Mouse (Mus musculus) spleen, adult 18-20 months (tissue): ENCODE results near the gene Ddx24.

Experiments
- DNase-seq, 2 experiments: peaks; one replicate each; pipeline ENCODE4 v3.0.0; 2022; ENCODE audit warnings: mixed read lengths in 2 of 2

Gene Ddx24

DNA sequence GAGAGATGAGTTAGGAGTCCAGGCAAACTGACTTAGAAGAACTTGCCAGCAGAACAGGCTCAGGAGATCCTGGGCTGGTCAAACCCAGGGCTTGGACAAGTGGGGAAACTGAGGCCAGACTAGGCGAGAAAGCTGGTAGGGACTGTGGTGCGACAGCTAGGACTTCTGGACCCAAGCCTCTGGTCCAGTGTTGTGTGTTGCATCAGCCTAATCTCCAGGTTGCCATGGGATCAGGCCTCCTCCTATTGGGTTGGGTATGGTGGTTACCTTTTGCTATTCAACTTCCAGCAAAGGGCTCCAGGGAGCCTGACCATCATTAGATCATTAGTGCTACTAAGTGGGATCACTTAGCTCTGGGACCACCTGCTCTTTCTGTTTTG lies 36.3 kb downstream of the Ddx24 start:
- no peak for DNase-seq

DNA sequence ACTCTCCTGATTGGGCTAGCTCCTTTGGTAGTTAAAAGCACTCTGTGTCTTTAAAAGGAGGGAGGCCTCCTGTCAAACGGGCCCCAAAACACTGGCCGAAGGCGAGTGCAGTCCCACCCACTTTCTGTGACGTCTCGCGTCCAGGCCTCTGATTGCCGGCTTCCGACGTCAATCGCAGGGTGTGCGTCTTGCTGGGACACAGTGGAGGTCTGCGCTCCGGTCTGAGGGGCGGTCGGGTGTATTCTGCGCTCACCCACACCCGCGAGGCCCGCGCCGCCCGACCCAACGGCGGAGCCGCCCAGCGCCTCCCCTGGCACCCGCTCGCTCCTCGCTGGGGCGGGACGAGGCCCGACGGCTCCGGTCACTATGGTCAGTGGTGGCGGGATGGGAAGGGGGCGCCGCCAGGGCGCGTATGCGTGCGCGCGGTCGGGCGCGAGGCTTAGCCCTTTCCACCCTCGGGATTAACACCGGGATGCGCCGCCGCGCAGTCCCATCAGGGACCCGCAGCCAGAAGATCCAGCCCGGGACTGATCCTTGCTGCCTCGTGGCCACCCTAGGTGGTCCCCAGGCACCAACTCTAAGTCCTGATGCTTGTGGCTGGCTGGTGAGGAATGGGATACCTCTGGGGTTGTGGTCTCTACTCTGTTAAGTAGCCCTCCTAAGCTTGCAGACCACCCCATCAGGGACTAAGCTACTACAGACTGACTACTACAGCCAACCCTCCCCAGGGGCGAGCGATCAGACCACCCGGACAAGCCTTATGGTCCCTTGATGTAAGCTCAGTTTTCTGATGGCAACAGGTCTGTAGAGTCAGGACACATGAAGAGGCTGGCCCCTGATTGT lies 36.9 kb downstream of the Ddx24 start, which contains the start of gene Otub2:
Gene Otub2 (plus strand): TSS at position 178 of the 843 bp plus-strand sequence.
- DNase-seq = peak; percentile 90 to 93

DNA sequence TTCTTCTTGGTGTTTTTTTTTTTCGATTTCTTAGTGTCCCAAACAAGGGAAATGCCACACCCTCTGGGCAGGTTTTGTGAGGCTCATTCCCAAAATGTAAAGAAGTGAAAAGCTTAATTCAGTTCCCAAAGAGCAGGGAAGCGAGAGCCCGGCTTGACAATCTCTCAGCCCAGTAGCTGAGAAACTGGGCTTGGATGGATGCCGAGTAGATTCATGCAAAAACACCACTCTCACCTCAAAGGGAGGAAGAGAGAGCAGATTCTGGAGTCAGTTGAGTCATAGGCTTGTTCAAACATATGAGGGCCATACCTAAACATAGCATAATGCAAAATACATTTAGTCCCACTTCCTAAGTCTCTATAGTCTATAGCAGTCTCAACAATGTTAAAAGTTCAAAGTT lies 45.4 kb downstream of the Ddx24 start:
- DNase-seq = no peak

DNA sequence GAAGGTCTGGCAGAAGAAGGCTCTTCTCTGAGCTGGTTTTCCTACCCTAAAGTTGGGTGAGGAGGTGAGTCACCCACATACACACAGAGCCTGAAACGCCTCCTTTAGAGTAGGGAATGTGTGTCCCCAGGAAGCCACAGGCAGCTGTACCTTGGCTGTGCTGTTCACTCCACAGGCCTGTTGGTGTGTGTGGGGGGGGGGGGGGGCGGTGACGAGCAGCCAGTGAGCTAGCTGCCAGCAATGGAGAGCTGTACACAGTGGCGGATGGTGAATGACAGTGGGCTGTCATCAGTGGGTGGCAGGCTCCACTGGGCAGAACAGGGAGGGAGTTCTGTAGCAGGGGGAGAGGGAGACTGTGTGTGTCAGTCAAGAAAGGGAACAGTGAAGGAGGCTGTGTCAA lies 48.9 kb downstream of the Ddx24 start:
- DNase-seq = no peak

DNA sequence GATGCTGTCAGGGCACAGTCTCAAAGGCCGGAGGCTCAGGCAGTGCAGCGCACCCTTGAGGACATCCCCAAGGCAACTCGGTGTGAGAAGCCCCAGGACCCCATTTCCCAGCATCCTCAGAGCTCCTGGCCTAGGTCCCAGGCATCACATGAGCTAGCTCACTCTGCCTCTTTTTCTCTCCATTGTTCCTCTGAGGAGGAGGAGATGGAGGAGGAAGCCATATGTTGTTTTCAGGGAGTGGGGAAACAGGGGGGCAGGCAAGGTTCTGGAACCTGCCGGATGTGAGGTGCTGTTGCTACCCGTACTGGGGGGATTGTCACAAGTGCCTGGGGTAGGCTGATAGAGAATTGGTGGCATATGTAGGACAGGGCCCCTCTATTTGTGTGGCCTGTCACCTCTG lies 49.5 kb downstream of the Ddx24 start:
- DNase-seq = no peak

DNA sequence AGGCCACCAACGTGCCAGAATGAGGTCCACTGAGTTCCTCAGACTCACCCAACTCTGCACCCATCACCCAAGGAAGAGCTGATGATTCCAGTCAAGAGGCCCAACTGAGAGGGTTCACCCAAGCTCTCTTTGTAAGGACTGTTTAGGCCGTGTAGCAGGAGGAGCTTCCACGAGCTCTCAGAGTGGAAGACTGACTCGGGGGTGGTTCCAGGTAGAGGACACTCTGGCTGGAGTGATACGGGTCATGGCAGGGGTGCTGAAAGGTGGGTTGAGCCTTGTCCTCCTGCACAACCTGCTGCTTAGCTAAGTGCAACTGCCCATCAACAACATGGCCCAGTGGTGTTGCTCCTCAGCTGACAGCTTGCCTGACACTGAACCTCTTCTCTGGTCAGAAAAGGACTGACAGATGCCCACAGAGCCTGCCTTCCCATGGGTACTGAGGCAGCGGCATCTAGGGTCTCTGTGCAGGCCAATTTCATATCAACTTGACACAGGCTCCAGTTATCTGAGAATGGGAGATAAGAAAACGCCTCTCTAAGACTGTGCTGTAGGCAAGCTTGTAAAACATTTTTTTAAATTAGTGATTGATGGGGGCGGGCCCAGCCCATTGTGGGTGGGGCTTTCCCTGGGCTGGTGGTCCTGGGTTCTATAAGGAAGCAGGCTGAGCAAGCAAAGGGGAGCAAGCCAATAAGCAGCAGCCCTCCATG lies 51.9 kb downstream of the Ddx24 start:
- DNase-seq = no peak

DNA sequence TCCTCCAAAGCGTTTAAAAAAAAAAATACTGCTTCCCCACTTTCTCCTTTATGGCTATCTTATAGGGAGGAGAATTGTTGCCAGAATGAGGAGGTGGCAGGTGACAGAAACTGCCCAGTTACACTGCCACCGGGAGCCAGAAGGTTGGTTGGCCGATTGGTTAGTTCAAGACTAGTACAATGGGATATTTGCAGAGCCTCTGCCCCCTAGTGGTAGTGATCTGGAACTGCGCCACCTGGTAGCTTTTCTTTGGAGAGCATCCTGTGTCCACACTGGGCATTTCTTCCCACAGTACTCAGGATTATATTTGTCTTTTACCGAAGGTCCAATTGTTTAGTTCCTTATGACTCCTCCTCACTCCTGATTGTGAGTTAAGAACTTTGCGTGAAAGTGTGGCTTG lies 53.9 kb downstream of the Ddx24 start:
- peak; percentile 30 to 55 for DNase-seq

DNA sequence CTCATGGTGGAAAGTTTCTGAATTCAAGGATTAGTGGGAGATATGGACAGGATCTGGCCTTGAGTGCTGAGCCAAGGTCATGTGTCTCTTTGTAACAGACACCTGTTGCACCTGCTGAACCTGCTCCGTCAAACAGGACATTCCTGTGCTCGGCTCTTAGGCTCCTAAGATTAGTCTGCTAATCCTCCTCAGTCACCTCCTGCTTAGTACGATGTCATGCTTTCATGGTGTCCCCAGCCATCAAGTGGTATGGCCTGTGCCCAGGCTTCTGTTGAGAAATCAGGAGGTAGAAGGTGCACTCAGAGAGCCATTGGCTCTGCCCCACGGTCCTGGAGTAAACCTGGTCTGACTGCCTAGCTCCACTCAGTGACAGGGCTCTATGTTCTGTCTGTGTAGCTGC lies 54.8 kb downstream of the Ddx24 start:
- no peak for DNase-seq

DNA sequence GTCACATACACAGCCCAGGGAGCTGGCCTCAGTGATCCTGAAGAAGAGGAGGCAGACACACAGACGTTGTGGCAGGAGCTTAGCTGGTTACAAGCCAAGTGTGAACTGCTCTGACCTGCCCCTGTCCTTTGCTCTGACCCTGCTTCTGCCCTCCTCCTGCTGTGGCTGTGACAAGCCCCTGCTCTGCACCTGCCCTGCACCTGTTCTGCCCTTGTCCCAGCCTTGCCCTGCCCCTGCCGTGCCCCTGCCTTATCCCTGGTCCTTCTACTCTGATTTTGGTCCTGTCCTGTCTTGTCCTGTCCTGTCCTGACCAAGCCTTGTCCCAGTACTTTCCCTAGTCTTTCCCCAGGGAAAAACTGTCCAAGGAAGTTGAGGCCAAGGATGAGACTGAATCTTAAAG lies 56.9 kb downstream of the Ddx24 start:
- no peak for DNase-seq

DNA sequence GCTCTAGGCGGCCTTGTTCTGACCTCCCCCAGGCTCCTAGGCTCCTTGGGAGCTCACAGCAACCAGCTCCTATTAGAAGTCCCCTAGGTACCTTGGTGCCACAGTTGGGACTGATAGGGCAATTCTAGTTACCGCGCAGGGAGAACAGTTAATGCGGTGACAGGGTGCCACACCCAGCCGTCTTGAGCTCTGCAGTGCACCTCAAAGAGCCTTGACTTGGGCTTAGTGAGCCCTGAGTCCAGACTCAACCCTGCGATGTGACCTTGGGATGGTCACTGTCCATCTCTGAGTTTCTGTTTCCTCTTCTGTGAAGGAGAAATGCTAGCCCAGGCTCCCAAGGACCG lies 57.3 kb downstream of the Ddx24 start:
- no peak for DNase-seq

DNA sequence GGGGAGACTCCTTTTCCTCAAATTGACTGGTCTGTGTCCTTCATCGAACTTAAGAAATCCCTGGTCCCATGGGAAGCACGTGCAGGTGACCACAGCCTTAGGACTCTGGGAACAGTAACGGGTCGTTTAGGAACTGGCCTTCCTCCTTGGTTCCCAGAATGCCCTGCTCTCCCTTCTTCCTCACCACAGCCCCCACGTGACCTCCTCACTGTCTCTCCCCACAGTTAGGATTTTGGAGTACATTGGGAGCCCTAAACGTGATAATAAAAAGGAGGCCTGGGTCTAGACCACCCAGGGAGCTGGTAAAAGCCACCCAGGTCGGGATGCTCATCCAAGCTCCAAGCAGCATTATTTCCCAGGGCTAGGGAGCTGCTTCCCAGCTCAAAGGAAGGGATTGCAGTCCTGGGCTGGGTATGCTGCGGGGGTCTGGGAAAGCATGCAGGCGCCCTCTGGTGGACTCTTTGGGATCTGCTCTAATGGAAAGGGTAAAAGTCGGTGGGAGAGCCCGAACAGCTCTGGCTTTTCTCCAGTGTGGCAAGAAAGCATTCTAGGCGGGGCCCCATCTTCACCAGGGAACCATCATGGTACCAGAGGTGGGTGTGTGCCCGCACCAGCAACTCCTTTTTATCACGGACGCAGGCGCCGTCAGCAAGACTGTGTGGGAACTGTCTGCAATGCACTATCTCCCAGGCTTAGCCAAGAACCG lies 57.9 kb downstream of the Ddx24 start:
- DNase-seq = peak in 1 of 2 experiments; percentile 72

DNA sequence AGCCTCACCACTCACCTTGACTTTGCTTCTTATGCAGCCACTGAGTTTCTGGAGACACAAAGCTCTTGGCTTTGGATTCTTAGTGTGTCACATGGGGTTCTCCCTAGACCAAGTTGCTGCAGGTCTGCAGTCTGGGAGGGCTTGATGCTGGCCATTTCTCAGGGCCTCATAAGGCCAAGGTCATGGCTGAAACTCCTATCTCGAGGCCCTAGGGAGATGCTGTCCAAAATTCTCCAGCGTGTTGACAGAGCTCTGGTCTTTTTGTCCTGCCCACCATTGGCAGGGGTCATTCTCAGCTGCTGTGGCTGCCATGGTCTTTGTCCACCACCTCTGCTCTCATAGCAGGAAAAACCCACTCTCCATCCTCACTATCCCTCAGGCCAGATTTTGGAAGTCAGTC lies 58.5 kb downstream of the Ddx24 start:
- no peak for DNase-seq

DNA sequence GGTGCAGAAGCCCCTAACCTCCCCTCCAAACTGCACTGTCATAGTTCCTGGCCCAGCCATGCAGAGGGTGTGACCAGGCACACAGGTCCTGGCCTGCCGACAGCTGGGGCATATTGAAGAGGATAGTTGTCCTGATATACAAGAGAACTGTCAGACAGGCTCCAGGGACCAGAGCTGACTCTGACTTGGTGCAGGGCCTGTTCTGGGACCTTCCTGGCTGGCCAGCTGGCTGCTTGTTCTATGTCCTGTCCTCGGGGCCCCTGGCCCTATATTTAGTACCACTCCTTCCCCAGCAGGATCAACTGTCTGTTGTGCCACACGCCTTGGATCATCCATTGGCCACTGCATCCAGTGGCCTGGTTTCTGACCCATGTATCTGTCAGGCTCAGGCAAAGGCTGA lies 63.3 kb downstream of the Ddx24 start:
- no peak for DNase-seq

DNA sequence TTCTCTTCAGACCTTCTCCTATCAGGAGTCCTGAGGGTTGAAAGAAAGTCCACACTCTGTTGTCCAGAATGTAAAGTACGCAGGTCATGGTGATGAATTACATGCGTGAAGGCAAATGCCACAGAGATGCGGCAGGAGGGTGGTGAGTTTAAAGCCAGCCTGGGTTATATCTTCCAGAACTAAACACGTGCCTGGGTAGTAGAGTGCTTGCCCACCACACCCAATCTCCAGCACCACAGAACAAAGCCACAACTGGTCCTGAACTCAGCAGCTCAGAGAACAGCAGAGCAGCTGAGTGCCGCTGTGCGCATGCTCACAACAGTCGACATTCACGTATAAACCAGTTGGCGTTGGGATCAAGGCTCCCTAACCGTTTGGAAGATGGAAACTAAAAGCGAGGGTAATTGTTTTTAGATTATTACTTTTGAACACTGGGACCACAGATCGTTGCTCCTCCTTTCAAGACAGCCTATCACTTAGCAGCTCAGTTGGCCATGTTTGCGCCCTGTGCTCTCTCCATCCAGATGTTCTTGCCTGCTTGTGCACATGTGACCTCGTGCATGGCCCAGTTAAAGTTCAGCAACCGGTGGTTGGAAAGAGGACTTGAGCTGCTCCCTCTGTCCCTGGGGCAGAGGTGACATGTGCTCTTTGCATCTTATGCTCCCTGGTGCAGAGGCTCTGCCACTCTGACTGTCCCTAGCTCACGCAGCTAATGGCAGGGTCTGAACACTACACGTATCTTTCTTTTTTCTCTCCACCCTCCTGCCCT lies 63.9 kb downstream of the Ddx24 start:
- no peak for DNase-seq

DNA sequence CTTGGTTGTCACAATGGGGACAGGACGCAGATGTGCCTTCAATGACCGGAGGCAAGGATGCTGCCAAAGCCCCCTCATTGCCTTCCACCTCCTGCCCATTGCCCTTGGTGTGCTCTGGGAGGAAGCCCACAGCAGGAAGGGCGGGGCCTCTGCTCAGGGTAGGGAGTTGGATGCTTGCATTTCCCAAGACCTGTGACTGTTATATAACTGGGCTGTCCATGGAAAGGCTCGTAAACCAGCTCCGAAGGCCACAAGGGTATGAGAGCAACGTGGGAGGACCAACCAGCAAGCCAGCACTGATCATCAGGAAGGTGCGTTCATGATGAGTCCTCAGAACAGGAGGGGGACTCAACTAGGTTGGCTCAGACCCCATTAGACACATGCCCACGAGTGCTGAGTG lies 64.8 kb downstream of the Ddx24 start:
- no peak for DNase-seq

DNA sequence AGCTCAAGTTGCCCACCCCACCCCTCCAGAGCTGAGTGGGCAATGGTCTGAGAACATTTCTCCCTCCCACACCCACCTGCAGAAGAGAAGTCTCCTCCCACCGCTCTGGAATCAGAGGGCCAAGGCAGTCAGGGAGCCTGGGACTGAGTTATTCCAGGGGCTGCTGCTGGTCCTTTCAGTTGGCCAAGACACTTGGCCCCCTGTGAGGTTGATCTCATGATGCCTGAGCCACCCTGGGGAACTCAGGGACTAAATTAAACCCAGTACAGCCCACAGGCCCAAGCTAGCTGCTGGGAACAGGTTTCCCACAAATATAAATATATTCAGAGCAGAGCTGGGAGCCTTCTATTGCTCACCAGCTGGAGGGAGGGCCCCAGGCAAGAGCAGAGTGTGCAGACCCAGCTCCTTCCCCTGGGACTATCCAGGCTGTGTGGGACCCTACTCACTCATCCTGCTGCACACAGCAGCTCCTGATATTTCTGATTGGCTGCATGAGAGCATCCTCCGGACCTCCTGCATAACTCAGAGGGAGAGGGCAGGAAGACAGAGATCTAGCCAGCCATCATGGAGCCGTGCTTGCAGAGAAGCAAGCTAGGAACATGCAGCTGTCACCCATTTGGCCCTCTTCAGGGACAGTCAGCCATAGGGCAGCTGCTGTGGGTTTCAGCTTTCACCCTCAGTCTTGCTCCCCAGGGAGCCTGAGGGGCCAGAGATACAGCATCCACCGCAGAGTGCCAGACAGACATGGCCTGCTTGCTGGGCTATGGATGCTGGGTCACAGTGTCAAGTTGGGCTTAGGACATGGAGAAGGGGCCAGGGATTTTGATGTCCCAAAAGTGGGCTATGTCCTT lies 66.5 kb downstream of the Ddx24 start:
- DNase-seq = no peak

DNA sequence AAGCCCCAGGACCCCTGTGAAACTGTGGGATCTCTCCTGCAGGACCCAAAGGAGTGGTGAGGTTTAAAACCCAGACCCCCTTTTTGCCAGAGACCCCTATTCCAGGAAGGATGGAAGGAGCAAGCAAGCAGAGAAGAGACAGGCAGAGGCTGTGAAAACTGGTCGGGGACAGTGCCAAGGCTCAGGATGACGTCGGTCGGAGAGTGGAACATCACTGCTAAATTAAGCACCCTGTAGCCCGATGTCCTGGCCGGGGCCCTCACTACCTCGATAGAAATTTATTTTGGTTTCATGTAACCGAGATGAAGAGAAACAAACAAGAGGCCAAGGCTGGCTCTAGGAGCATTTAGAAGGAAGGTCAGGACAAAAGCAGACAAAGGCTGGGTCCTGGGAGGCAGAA lies 67.4 kb downstream of the Ddx24 start:
- DNase-seq = no peak
